Mouse (Mus musculus) forebrain, embryonic 13.5 days (tissue): ENCODE measurements at regions not wholly inside any gene's neighbourhood (a gene's known extent, or its start where the extent isn't known, plus 50 kb on each side); places are given as distances from the start of the nearest gene placed in this dataset.

Experiments used
- ATAC-seq: fragments of 200-750 bp; cut with Nextera tagmentation; 2 replicates; pipeline ENCODE4 v1.8.0; 2017
- H3K27ac ChIP-seq: fragments of 300-500 bp; sonication (generic); 2 replicates; pipeline ENCODE4 v1.5.1; 2015; ENCODE audit warnings: inconsistent platforms, mild to moderate bottlenecking, moderate library complexity
- H3K27me3 ChIP-seq: fragments of 300-500 bp; sonication (generic); 2 replicates; pipeline ENCODE4 v1.6.1; 2015; ENCODE audit warnings: mild to moderate bottlenecking, inconsistent platforms
- H3K36me3 ChIP-seq: fragments of 300-500 bp; sonication (generic); 2 replicates; pipeline ENCODE4 v1.6.1; 2015; ENCODE audit warnings: mild to moderate bottlenecking, inconsistent platforms; ENCODE audit not compliant: poor library complexity, severe bottlenecking
- H3K4me1 ChIP-seq: fragments of 300-500 bp; sonication (generic); 2 replicates; pipeline ENCODE4 v1.6.1; 2015; ENCODE audit warnings: inconsistent platforms
- H3K4me2 ChIP-seq: fragments of 300-500 bp; sonication (generic); 2 replicates; pipeline ENCODE4 v1.6.1; 2015; ENCODE audit warnings: inconsistent platforms, mild to moderate bottlenecking, moderate library complexity
- H3K4me3 ChIP-seq: fragments of 300-500 bp; sonication (generic); 2 replicates; pipeline ENCODE4 v1.5.1; 2015; ENCODE audit warnings: mild to moderate bottlenecking, inconsistent platforms
- H3K9ac ChIP-seq: fragments of 300-500 bp; sonication (generic); 2 replicates; pipeline ENCODE4 v1.6.1; 2015; ENCODE audit warnings: mild to moderate bottlenecking, inconsistent platforms
- H3K9me3 ChIP-seq: fragments of 300-500 bp; sonication (generic); replicated peaks from 2 replicates; pipeline ENCODE4 v1.6.1; 2016; ENCODE audit warnings: inconsistent platforms
- WGBS: fragments of 180-500 bp; shearing (Covaris S2); methylation state at CpG from one replicate; pipeline ENCODE4 v1.1.7; 2015; 5-methylcytosine and 5-hydroxymethylcytosine counted together

DNA sequence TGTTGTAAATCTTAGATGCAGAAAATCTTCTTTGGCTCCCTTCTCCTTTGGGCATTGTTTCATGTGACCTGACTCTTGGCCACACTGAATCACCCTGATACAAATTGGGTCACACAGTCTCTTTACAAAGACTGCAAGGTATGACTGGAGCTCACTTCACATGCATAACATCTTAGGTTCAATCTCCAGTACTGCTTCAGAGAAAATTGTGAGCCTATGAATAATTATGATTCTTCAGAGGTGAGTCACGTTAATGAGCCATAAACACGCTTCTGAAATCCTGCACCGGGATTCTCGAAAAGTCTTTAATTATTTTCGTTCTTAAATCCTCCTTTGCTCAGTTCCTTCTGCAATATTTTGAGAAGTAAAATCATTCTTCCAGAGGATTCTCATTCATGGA lies 307.7 kb downstream of the Lmo7 start:
- H3K9ac ChIP-seq = no peak overlapping the region
- no peak overlapping the region for H3K27ac ChIP-seq
- no peaks in the 10 kb centered on the region for H3K27me3 ChIP-seq
- no peaks in the 10 kb centered on the region for H3K36me3 ChIP-seq
- no peak overlapping the region for H3K4me2 ChIP-seq
- 93% methylated on average over 5 of the region's 5 CpGs for WGBS
- H3K4me3 ChIP-seq = no peak overlapping the region
- no peaks in the 10 kb centered on the region for H3K9me3 ChIP-seq
- no peaks in the 10 kb centered on the region for H3K4me1 ChIP-seq
- ATAC-seq = no peak

DNA sequence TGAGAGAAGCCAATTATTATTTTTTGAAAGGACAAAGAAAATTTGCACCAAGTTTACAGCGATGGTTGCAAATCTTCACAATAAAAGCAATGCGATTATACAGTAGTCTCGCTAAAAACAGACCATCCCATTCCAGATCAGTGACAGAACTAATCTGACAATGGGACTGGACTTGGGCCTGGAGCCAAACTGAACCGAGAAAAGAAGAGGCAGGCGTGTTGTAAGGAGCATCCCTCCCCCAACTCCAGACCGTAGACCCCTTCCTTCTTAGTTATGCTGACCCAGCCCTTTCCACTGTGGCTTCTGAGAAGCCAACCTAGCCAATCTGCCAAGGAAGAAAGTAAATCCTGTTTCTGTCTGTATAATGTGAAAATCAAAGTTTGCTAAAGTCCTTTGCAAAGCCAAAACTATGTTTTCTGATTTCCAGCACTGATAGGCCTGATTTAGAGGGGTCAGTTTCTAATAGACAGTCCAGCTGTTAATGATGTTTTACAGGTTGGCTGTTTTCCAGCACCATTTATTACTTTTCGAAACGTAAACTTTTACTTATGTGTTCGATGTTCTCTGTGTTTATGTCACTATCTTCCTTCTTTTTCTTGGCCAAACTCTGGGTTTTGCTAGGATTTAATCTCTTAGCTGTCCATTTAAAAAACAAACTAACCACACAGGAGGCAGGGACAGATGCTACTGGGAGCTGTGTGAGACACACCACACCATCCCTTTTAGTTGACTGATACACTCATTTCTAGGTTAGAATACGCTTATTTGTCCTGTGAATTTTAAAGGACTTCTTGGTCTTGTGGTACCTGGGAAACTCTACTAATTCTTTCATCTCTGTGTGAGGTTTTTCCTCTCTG lies 301.5 kb downstream of the Lmo7 start:
- Histone ChIP-seq H3K4me2 (no peak overlapping the region), H3K36me3 (no peaks in the 10 kb centered on the region), H3K9ac (no peak overlapping the region), H3K27me3 (no peaks in the 10 kb centered on the region), H3K27ac (no peak overlapping the region), H3K4me3 (no peak overlapping the region), H3K4me1 (no peaks in the 10 kb centered on the region), H3K9me3 (no peaks in the 10 kb centered on the region)
- no peak for ATAC-seq
- WGBS = 74% methylated on average over 10 of the region's 10 CpGs

DNA sequence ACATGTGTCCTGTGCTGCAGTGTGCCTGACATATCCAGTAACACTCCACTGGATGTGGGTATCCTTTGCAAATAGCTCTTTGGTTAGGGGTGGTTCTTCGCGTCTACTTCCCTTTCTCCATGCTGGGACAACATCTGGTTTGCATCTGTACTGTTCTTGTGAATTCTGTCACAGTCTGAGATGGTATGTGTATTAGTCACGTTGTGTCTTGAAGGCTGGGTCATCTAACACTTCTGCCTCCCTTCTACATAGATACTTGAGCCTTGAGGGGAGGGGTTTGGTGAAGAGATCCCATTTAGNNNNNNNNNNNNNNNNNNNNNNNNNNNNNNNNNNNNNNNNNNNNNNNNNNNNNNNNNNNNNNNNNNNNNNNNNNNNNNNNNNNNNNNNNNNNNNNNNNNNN lies 294.9 kb downstream of the Lmo7 start:
- H3K4me2 ChIP-seq = no peak overlapping the region
- H3K4me1 ChIP-seq = no peaks in the 10 kb centered on the region
- no peak for ATAC-seq
- H3K36me3 ChIP-seq = no peaks in the 10 kb centered on the region
- H3K9me3 ChIP-seq = no peaks in the 10 kb centered on the region
- H3K27me3 ChIP-seq = no peaks in the 10 kb centered on the region
- H3K27ac ChIP-seq = no peak overlapping the region
- no peak overlapping the region for H3K4me3 ChIP-seq
- WGBS = 90% methylated on average over 3 of the region's 3 CpGs
- no peak overlapping the region for H3K9ac ChIP-seq

DNA sequence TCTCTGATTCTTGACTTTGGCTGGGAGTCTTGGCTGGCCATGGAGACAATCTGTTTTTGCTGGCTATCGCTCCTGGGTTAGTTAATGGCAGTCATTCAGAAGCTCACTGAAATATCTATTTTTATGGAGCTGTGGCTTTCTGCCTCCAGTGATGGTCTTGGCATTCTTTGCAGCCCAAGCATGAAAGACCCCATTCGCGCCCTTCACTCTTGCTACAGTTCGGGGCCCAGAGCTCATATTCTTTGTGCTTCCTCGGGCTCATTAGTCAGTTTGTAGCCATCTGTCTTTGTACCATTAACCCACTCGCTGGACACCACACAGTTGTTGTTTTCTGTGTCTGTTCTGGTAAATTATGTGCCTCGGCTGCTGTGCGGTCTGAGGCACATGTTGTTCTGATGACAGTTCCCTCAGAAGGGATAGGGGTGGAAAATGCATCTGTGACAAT lies 290.4 kb downstream of the Lmo7 start:
- peak; percentile 63; the same call in 1 of the 2 replicates for ATAC-seq
- H3K9ac ChIP-seq = no peak overlapping the region
- WGBS = 63% methylated on average over 8 of the region's 8 CpGs
- no peak overlapping the region for H3K4me2 ChIP-seq
- no peak overlapping the region for H3K27ac ChIP-seq
- no peaks in the 10 kb centered on the region for H3K27me3 ChIP-seq
- H3K4me1 ChIP-seq = no peaks in the 10 kb centered on the region
- H3K36me3 ChIP-seq = no peaks in the 10 kb centered on the region
- no peaks in the 10 kb centered on the region for H3K9me3 ChIP-seq
- no peak overlapping the region for H3K4me3 ChIP-seq

DNA sequence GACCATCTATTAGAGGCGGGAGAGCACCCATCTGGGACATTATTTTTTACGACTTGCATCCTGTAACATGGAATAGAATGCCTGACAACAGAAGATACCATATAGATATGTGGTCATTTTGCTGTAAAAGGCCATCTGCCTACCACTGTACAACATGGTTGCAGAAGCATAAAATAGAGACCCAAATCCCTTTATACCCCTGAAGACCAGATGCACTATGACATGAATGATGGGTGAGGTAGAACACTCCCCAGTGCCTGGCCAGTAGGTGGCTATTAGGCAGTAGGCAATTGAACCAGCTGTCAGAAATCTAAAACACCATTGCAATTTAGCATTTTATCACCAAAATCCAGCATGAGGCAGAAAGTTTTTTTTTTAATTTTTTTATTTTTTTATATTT lies 289.6 kb downstream of the Lmo7 start:
- Histone ChIP-seq H3K9me3 (no peaks in the 10 kb centered on the region), H3K27me3 (no peaks in the 10 kb centered on the region), H3K27ac (no peak overlapping the region), H3K9ac (no peak overlapping the region), H3K4me2 (no peak overlapping the region), H3K36me3 (no peaks in the 10 kb centered on the region), H3K4me3 (no peak overlapping the region), H3K4me1 (no peaks in the 10 kb centered on the region)
- 89% methylated on average over 2 of the region's 2 CpGs for WGBS
- ATAC-seq = no peak

DNA sequence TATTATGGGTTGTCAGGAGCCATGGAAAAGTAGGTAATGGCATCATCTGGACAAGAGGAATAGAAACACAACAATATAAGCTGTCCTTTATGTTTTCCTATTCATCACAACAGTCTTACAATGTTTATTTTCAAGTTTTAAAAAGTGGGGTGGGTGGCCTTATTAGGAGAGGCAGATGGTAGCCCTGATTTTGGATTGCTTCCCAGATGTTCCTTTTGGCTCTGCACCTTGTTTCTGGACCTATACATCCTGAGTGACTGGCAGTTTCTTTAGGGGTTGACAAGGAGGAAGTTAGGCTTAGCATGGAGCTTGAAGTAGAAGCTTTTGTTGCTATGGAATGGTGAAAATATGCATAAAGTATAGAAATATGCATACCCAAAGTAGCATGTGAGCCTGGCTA lies 286.8 kb downstream of the Lmo7 start:
- Histone ChIP-seq H3K27me3 (no peaks in the 10 kb centered on the region), H3K27ac (no peak overlapping the region), H3K4me1 (no peaks in the 10 kb centered on the region), H3K4me2 (no peak overlapping the region), H3K36me3 (no peaks in the 10 kb centered on the region), H3K9me3 (no peaks in the 10 kb centered on the region), H3K9ac (no peak overlapping the region), H3K4me3 (no peak overlapping the region)
- ATAC-seq = peak; percentile 33; the same call in 1 of the 2 replicates

DNA sequence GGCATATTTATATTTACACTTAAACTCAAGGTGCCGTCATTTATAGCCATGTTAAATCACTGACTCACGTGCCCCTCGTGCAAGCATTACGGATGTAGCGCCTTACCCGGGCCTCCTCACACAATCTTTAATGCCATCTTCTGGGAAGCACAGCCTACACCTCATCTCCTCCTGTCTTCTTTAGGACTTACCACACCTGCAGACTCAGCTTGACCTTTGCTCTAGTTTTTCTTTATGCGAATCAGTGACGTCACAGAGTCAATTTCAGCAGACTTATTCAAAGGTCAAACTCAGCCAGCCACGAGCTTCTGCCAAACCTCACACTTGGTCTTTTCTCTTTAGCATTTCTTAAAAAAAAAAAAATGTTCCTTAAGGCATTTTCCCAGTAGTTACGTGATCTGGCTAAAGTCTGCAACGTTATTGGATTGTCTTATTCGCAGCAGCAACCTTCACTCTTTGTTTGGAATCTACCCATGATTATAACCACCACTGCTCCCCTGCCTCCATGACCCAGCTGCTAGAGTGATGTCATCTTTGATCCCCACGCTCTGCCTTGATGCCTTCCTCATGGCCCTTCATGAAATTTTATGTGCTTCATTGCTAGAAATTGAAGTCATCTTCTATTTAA lies 285.3 kb downstream of the Lmo7 start:
- H3K9me3 ChIP-seq = no peaks in the 10 kb centered on the region
- no peaks in the 10 kb centered on the region for H3K4me1 ChIP-seq
- no peak overlapping the region for H3K9ac ChIP-seq
- H3K27ac ChIP-seq = no peak overlapping the region
- H3K4me2 ChIP-seq = no peak overlapping the region
- ATAC-seq = no peak
- 90% methylated on average over 13 of the region's 13 CpGs for WGBS
- H3K36me3 ChIP-seq = no peaks in the 10 kb centered on the region
- H3K27me3 ChIP-seq = no peaks in the 10 kb centered on the region
- H3K4me3 ChIP-seq = no peak overlapping the region

DNA sequence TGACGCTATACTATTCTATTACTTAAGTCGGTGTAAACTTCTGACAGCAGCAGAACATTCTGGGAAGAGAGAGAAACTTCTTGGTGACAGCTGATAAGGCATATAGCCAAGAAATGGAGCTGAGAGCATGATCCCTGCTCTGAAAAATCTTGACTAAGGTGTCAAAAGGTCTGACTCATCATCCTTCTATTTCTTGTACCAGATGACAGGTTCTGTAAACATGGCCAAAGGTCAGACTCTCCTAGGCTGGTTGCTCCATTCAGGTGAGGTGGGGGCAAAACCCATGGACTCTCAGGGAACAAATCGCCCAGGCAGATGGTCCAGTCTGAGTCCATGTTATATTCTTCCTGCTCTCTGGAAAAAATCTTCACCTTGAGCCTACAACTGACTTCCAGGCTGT lies 283.5 kb downstream of the Lmo7 start:
- Histone ChIP-seq H3K9me3 (no peaks in the 10 kb centered on the region), H3K27ac (no peak overlapping the region), H3K4me1 (no peaks in the 10 kb centered on the region), H3K36me3 (no peaks in the 10 kb centered on the region), H3K4me2 (no peak overlapping the region), H3K9ac (no peak overlapping the region), H3K27me3 (no peaks in the 10 kb centered on the region), H3K4me3 (no peak overlapping the region)
- no peak for ATAC-seq
- 91% methylated on average over 3 of the region's 3 CpGs for WGBS

DNA sequence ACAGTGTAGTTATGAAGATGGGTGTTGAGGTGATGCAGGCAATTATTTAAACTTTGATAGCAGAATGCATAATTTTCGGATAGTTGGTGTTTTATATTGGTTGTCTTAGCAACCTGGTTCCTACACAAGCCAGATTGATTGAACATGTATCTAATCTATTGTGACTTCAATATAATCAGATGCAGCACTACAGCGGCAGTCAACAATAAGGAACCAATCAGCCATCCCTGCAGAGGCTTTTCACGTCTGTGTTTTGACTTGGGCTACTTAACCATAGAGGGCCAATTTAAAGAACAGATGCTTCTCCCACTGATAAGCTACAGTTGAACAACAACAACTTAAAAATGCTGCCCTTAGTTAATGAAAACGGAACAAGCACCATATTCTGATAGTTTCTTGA lies 267.8 kb downstream of the Lmo7 start:
- H3K4me1 ChIP-seq = no peaks in the 10 kb centered on the region
- no peak overlapping the region for H3K9ac ChIP-seq
- 36% methylated on average over 4 of the region's 4 CpGs for WGBS
- H3K36me3 ChIP-seq = no peaks in the 10 kb centered on the region
- no peaks in the 10 kb centered on the region for H3K27me3 ChIP-seq
- H3K27ac ChIP-seq = no peak overlapping the region
- H3K4me2 ChIP-seq = no peak overlapping the region
- H3K9me3 ChIP-seq = no peaks in the 10 kb centered on the region
- no peak overlapping the region for H3K4me3 ChIP-seq
- ATAC-seq = 0 out of 2 replicates have a peak, but pooled peaks have one; percentile 41

DNA sequence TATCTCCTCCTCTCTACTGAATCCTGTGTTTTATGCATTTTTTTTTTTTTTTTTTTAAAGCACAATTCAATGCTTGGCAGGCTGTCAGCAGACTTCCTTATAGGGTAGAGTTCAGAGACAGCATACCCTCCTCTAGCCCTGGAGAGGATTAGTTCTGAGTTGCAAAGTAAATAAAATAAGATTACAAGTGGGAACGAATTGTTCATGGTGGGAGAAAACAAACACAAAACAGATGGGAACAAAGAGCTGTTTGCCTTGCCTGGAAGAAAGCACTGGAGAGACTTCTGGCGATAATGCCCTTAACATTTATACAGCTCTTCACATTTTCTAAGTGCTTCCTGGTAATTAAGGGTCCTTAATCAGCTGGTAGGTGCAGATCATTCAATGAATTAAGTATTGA lies 254.6 kb downstream of the Lmo7 start:
- Histone ChIP-seq H3K9me3 (no peaks in the 10 kb centered on the region), H3K27me3 (no peaks in the 10 kb centered on the region), H3K4me1 (no peaks in the 10 kb centered on the region), H3K27ac (no peak overlapping the region), H3K9ac (no peak overlapping the region), H3K36me3 (no peaks in the 10 kb centered on the region), H3K4me2 (no peak overlapping the region), H3K4me3 (no peak overlapping the region)
- no peak for ATAC-seq
- WGBS = 14% methylated on average over 2 of the region's 2 CpGs
